Mouse (Mus musculus) frontal cortex, postnatal 14 days (tissue): ENCODE data around the gene Jdp2.

ENCODE experiments used
- DNase-seq, 2 experiments: peaks; one replicate each; pipeline ENCODE4 v3.0.0; 2022; ENCODE audit warnings: low spot score in 2 of 2

Gene Jdp2

DNA sequence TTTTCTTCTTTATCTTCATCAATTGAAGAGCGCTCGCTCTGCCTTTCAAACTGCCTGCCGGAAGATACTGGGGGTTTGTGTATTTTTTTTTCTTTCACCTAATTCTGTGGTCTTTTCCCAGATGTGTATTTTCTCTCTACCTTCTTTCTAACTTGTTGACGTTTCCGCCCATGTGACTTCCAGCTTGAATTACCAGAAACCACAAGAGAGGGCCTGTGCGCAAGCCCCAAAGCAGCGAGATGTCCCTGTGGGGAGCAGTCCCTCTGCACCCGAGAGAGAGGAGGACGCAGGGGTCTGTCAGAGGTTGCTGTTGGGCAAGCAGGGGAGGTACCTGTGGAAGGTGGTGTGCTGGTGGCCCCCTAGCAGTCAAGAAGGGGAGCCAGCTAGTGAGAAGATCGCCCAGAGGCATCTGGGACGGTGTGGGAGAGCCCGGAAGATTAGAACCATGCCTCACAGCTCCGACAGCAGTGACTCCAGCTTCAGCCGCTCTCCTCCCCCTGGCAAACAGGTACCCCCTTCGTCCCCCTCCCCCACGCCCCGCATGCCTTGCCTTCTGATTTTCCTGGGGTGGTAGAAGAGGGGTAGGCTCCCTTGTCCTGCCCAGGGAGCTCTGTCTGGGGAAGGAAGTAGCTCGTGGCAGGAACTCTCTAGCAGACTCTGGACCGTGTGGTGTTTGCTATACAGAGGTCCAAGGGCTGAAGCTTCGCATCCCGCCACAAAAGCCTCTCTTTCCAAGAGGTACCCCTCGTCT lies 87.8 kb downstream of the Jdp2 start, which contains the start of gene Batf:
Batf (plus strand) TSS at position 204 of the 751 bp plus-strand sequence.
- DNase-seq, result no peak

DNA sequence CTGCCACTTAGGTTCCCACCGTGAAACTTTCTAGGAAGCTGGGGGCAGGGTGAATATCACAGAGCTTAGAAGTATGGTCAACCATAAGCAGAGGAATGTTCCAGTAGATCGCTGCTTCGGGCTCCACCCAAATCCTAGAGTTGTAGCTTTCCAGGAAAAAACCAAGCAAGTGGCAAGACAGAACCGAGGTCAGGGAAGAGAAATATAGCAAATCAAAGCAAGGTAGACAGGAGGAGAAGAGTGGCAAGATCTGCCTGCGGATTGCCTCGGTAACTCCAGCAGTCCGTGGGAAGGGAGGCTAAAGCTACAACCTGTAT lies 88.3 kb downstream of the Jdp2 start:
- no peak for DNase-seq

DNA sequence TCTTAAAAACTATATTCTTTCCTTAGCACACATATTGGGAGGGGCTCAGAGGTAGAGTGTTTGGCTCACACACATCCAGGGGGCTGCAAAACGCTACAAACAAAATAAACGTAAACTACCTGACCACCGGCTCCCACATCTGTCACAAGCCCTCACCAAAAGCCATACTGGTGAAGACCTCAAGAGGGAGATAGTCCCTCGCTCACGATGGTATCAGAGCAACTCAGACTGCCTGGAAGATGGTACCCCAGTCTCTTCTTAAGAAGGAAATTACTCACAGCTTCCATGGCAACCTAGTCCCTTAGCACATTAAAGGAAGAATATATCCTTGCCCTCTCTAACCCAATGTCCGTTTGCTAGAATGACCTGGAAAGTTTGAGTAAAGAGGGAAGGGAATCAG lies 89.0 kb downstream of the Jdp2 start:
- DNase-seq, result no peak
